Mouse (Mus musculus) testis, adult 2 months (tissue): ENCODE measurements around the gene Ttc19. TPM values are rescaled to one million over a fixed set of nuclear protein-coding genes. Genes with fewer than 3 reads are reported as not detected.
"Not testable (repeated sequence)": the region's sequence is repeated elsewhere in the genome, so short reads cannot be mapped to it uniquely, and the experiment has no call there.

Experiments
- H3K27ac ChIP-seq: fragments of 200-500 bp; 2 replicates; pipeline ENCODE4 v1.5.1; 2012; ENCODE audit warnings: low read depth, low read length; ENCODE audit not compliant: control insufficient read depth, insufficient read depth
- H3K27me3 ChIP-seq: fragments of 200-500 bp; 2 replicates; pipeline ENCODE4 v1.6.1; 2012; ENCODE audit warnings: mild to moderate bottlenecking, low read length, moderate library complexity; ENCODE audit not compliant: control insufficient read depth, insufficient read depth
- H3K36me3 ChIP-seq: fragments of 200-500 bp; 2 replicates; pipeline ENCODE4 v1.6.1; 2012; ENCODE audit warnings: mild to moderate bottlenecking, low read length; ENCODE audit not compliant: control insufficient read depth, insufficient read depth
- H3K4me1 ChIP-seq: fragments of 200-500 bp; 2 replicates; pipeline ENCODE4 v1.6.1; 2012; ENCODE audit warnings: low read length; ENCODE audit not compliant: control insufficient read depth, insufficient read depth
- H3K4me3 ChIP-seq: fragments of 200-500 bp; 2 replicates; pipeline ENCODE4 v1.5.1; 2012; ENCODE audit warnings: low read depth, mild to moderate bottlenecking, low read length, moderate library complexity, mixed read lengths; ENCODE audit not compliant: control insufficient read depth
- CTCF ChIP-seq: fragments of 200-500 bp; IDR thresholded peaks from 2 replicates; pipeline ENCODE4 v1.5.1; 2012; ENCODE audit warnings: low read depth, mild to moderate bottlenecking, inconsistent platforms, low read length, moderate library complexity; ENCODE audit not compliant: control insufficient read depth, insufficient read depth, insufficient replicate concordance
- POLR2A ChIP-seq: fragments of 200-500 bp; IDR thresholded peaks from 2 replicates; pipeline ENCODE4 v1.6.1; 2012; ENCODE audit warnings: low read depth, mild to moderate bottlenecking, inconsistent platforms, low read length, moderate library complexity; ENCODE audit not compliant: control insufficient read depth
- polyA plus RNA-seq: library from polyadenylated mRNA; depleted of rRNA; stranded (reverse); fragments of >200 nt; gene quantifications from 2 replicates; pipeline ENCODE4 v1.2.3, GENCODE M21; 2012

The Ttc19 gene
- polyA plus RNA-seq, 1 experiment: 4.2 TPM

- Histone ChIP-seq H3K4me3 (no peak overlapping the region), H3K36me3 (peaks cover 2% of the 10 kb centered on the region), H3K27ac (no peak overlapping the region), H3K27me3 (no peaks in the 10 kb centered on the region), H3K4me1 (no peaks in the 10 kb centered on the region)
- no peak for TF ChIP-seq POLR2A
- no peak for TF ChIP-seq CTCF
Observed at GRCm38 (mm10) chr11:62266466-62267214, 14.6 kb upstream of the Ttc19 start.

- Histone ChIP-seq H3K36me3 (peaks cover 2% of the 10 kb centered on the region), H3K4me1 (no peaks in the 10 kb centered on the region), H3K27me3 (no peaks in the 10 kb centered on the region), H3K4me3 (no peak overlapping the region), H3K27ac (no peak overlapping the region)
- no peak for TF ChIP-seq CTCF
- TF ChIP-seq POLR2A: no peak
Observed at GRCm38 (mm10) chr11:62268381-62268780, 12.9 kb upstream of the Ttc19 start.

DNA sequence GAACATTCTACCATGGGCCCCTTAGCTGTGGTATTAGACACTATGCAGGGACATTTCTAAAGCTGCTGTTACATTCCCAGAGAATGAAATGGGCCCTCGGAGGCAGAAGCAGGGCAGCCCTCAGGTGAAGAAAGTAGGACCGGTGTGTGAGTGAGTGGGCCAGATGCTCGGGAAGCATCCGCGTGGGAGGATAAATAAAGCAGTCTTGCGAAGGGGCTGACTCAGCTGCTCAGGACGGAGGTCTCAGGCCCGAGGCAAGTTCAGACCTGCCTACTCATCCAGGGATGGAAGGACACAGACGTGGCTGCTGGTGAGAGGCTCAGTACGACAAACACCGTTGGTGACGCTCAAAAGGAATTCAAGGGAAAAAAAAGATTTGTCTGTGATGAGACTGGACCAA lies 12.2 kb upstream of the Ttc19 start:
- Histone ChIP-seq H3K27ac (no peak overlapping the region), H3K27me3 (no peaks in the 10 kb centered on the region), H3K36me3 (peaks cover 2% of the 10 kb centered on the region), H3K4me1 (no peaks in the 10 kb centered on the region), H3K4me3 (no peak overlapping the region)
- TF ChIP-seq CTCF: no peak
- TF ChIP-seq POLR2A: no peak

DNA sequence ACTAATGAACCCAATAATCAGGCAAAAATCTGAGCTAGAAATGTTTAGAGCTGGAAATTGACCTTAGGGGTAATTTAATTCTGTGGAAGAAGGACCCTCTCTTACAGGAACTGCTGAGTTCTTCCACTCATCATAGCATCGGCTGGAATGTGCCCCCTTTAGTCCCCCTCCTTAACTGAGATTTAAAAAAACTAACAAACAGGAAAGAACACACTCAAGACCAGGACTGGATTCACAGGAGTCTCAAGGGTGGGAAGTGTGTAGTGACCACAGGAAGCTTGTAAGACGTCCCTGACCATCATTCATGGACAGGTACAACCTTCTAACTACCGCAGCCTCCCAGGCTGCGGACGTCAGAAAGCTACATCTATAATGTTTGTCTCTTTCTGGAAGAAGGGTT lies 10.4 kb upstream of the Ttc19 start:
- H3K4me3 ChIP-seq: no peak overlapping the region
- H3K36me3 ChIP-seq: peaks cover 2% of the 10 kb centered on the region
- H3K4me1 ChIP-seq: no peaks in the 10 kb centered on the region
- H3K27ac ChIP-seq: no peak overlapping the region
- H3K27me3 ChIP-seq: no peaks in the 10 kb centered on the region
- TF ChIP-seq POLR2A (no peak), CTCF (no peak)

GRCm38 (mm10) chr11:62277086-62277485 lies 4.2 kb upstream of the Ttc19 start:
- TF ChIP-seq POLR2A (no peak), CTCF (no peak)
- Histone ChIP-seq H3K27ac (no peak overlapping the region), H3K36me3 (no peaks in the 10 kb centered on the region), H3K4me3 (no peak overlapping the region), H3K4me1 (peaks cover 3% of the 10 kb centered on the region), H3K27me3 (no peaks in the 10 kb centered on the region)

- Histone ChIP-seq H3K4me3 (no peak overlapping the region), H3K27ac (no peak overlapping the region), H3K36me3 (no peaks in the 10 kb centered on the region), H3K4me1 (peaks cover 3% of the 10 kb centered on the region), H3K27me3 (no peaks in the 10 kb centered on the region)
- TF ChIP-seq CTCF: peak; percentile 70; the same call in 1 of the 2 replicates
- TF ChIP-seq POLR2A: no peak
Observed at GRCm38 (mm10) chr11:62278027-62278426, 3.2 kb upstream of the Ttc19 start.

DNA sequence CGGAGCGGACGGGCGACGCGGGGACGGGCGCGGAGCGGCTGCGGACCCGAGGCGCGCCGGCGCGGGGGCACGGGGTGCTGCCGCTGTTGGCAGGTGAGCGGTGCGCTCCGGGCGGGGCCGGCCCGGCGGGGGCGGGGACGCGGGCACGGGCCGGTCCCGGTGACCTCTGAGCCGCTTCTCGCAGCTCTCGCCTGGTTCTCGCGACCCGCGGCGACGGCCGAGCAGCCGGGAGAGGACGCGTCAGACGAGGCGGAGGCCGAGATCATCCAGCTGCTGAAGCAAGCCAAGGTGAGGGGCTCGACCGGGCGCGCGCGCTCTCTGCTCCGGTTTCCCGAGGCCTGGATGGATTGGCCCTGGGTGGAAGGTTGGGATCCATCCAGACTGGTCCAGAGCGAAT lies 326 bp downstream of the Ttc19 start:
- peak overlapping the region; percentile 92 for H3K27ac ChIP-seq
- TF ChIP-seq POLR2A (no peak), CTCF (no peak)

GRCm38 (mm10) chr11:62284020-62284419 lies 2.7 kb downstream of the Ttc19 start:
- not testable (repeated sequence) for H3K4me3 ChIP-seq, H3K4me1 ChIP-seq, H3K27me3 ChIP-seq, H3K36me3 ChIP-seq, H3K27ac ChIP-seq

More for the DNA sequence above, 326 bp downstream of the Ttc19 start:
- H3K36me3 ChIP-seq: peaks cover 3% of the 10 kb centered on the region; the same call in 1 of the 2 replicates
- peak overlapping the region; percentile 88 for H3K4me3 ChIP-seq
- no peaks in the 10 kb centered on the region for H3K27me3 ChIP-seq
- H3K4me1 ChIP-seq: peaks cover 3% of the 10 kb centered on the region
